Mouse (Mus musculus): Measurements from ENCODE around the gene Faxc. TPM values are rescaled to one million over a fixed set of nuclear protein-coding genes. Genes with fewer than 3 reads are reported as not detected.
A peak's percentile ranks its signal among the peaks of the same experiment; 100 is the strongest.

The Faxc gene
- polyA plus RNA-seq, 1 experiment from 2014 or later, result 31.1 TPM

- ATAC-seq (ENCODE audit: insufficient read depth, low FRiP score, low TSS enrichment) (no peak), DNase-seq (ENCODE audit: low spot score) (peak; percentile 46)
- H3K4me2 ChIP-seq (ENCODE audit: low read depth), result no peak overlapping the region
- WGBS, result 46% methylated on average over 6 of the region's 6 CpGs
- no peaks in the 10 kb centered on the region for H3K9me3 ChIP-seq (ENCODE audit: control insufficient read depth, low read length)
- H3K4me3 ChIP-seq (ENCODE audit: low read depth, low read length), result no peak overlapping the region
- no peak overlapping the region for H3K9ac ChIP-seq (ENCODE audit: low read length)
- H3K27ac ChIP-seq (ENCODE audit: low read depth, low read length), result no peak overlapping the region
- H3K27me3 ChIP-seq (ENCODE audit: control insufficient read depth, insufficient read depth, low read length), result no peaks in the 10 kb centered on the region
- no peaks in the 10 kb centered on the region for H3K36me3 ChIP-seq (ENCODE audit: control insufficient read depth, insufficient read depth, low read length)
- no peaks in the 10 kb centered on the region for H3K4me1 ChIP-seq (ENCODE audit: control insufficient read depth, insufficient read depth, low read length)
Observed at GRCm38 (mm10) chr4:21951444-21951843, 20.3 kb downstream of the Faxc start.

GRCm38 (mm10) chr4:21952255-21952654, 21.1 kb downstream of the Faxc start:
- no peak overlapping the region for H3K9ac ChIP-seq (ENCODE audit: low read length)
- ATAC-seq (ENCODE audit: insufficient read depth, low FRiP score, low TSS enrichment), result no peak

DNA sequence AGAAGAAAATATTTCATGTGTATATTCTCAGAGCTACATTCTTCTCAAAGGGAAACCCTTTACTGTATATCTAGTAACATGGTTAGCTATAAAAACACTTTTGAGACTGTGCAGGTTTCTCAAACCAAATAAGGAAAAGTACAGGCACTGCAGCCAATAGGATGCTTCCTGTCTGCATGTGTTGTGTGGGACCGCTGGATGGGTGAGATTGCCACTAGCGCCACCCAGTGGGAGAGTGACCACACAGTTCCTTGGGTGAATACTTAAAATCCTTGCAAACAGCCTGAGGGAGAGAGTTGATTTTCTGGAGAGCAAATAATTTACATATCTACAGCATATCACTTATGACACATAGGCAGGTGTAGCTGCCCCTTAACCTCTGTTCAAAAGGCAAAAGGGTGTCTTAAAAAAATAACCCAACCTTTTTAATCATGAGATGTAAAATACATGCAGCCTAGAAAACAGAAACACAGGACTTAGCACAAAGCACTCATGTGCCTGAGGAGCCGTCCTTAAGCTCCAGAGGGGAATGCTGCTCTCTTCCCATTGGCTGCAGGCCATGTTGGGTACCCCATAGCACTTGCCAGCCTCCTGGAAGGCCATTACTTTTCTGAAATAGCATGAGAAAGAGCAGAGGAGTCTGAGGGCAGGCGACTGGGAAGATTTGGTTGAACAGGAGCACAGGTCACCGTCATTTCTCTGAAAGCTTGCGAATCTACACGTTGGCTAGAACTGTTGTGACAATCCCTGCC, 26.6 kb downstream of the Faxc start:
- Histone ChIP-seq H3K27ac (ENCODE audit: low read depth, low read length) (no peak overlapping the region), H3K27me3 (ENCODE audit: control insufficient read depth, insufficient read depth, low read length) (no peaks in the 10 kb centered on the region), H3K4me2 (ENCODE audit: low read depth) (no peak overlapping the region), H3K9ac (ENCODE audit: low read length) (no peak overlapping the region), H3K36me3 (ENCODE audit: control insufficient read depth, insufficient read depth, low read length) (no peaks in the 10 kb centered on the region), H3K4me3 (ENCODE audit: low read depth, low read length) (no peak overlapping the region), H3K4me1 (ENCODE audit: control insufficient read depth, insufficient read depth, low read length) (no peaks in the 10 kb centered on the region), H3K9me3 (ENCODE audit: control insufficient read depth, low read length) (no peaks in the 10 kb centered on the region)
- WGBS, result 57% methylated on average over 7 of the region's 7 CpGs
- peak; percentile 61; the same call in 1 of the 2 replicates for ATAC-seq (ENCODE audit: insufficient read depth, low FRiP score, low TSS enrichment)
- DNase-seq (ENCODE audit: low spot score), result peak; percentile 64

More at GRCm38 (mm10) chr4:21952255-21952654, 21.1 kb downstream of the Faxc start:
- no peak overlapping the region for H3K4me2 ChIP-seq (ENCODE audit: low read depth)
- no peaks in the 10 kb centered on the region for H3K27me3 ChIP-seq (ENCODE audit: control insufficient read depth, insufficient read depth, low read length)
- no peak for DNase-seq (ENCODE audit: low spot score)
- no peak overlapping the region for H3K4me3 ChIP-seq (ENCODE audit: low read depth, low read length)
- H3K9me3 ChIP-seq (ENCODE audit: control insufficient read depth, low read length), result no peaks in the 10 kb centered on the region
- H3K4me1 ChIP-seq (ENCODE audit: control insufficient read depth, insufficient read depth, low read length), result no peaks in the 10 kb centered on the region
- H3K27ac ChIP-seq (ENCODE audit: low read depth, low read length), result no peak overlapping the region
- WGBS, result 76% methylated on average over 2 of the region's 2 CpGs
- H3K36me3 ChIP-seq (ENCODE audit: control insufficient read depth, insufficient read depth, low read length), result no peaks in the 10 kb centered on the region

- Histone ChIP-seq H3K27ac (ENCODE audit: low read depth, low read length) (no peak overlapping the region), H3K4me3 (ENCODE audit: low read depth, low read length) (no peak overlapping the region), H3K4me1 (ENCODE audit: control insufficient read depth, insufficient read depth, low read length) (no peaks in the 10 kb centered on the region), H3K9ac (ENCODE audit: low read length) (no peak overlapping the region), H3K9me3 (ENCODE audit: control insufficient read depth, low read length) (no peaks in the 10 kb centered on the region), H3K4me2 (ENCODE audit: low read depth) (no peak overlapping the region), H3K27me3 (ENCODE audit: control insufficient read depth, insufficient read depth, low read length) (no peaks in the 10 kb centered on the region), H3K36me3 (ENCODE audit: control insufficient read depth, insufficient read depth, low read length) (no peaks in the 10 kb centered on the region; the same call in 1 of the 2 replicates)
- WGBS, result 75% methylated on average over 1 of the region's 1 CpGs
- no peak for DNase-seq (ENCODE audit: low spot score)
- no peak for ATAC-seq (ENCODE audit: insufficient read depth, low FRiP score, low TSS enrichment)
Observed at GRCm38 (mm10) chr4:21971949-21972348, 40.8 kb downstream of the Faxc start.

GRCm38 (mm10) chr4:21974126-21974525, 43.0 kb downstream of the Faxc start:
- H3K9me3 ChIP-seq (ENCODE audit: control insufficient read depth, low read length), result no peaks in the 10 kb centered on the region
- no peak overlapping the region for H3K27ac ChIP-seq (ENCODE audit: low read depth, low read length)
- DNase-seq (ENCODE audit: low spot score) (no peak), ATAC-seq (ENCODE audit: insufficient read depth, low FRiP score, low TSS enrichment) (no peak)
- WGBS, result 69% methylated on average over 3 of the region's 3 CpGs
- H3K4me1 ChIP-seq (ENCODE audit: control insufficient read depth, insufficient read depth, low read length), result no peaks in the 10 kb centered on the region
- no peak overlapping the region for H3K4me3 ChIP-seq (ENCODE audit: low read depth, low read length)
- no peak overlapping the region for H3K4me2 ChIP-seq (ENCODE audit: low read depth)
- H3K9ac ChIP-seq (ENCODE audit: low read length), result no peak overlapping the region
- no peaks in the 10 kb centered on the region; the same call in 1 of the 2 replicates for H3K36me3 ChIP-seq (ENCODE audit: control insufficient read depth, insufficient read depth, low read length)
- H3K27me3 ChIP-seq (ENCODE audit: control insufficient read depth, insufficient read depth, low read length), result no peaks in the 10 kb centered on the region

- 71% methylated on average over 4 of the region's 4 CpGs for WGBS
- Histone ChIP-seq H3K27me3 (ENCODE audit: control insufficient read depth, insufficient read depth, low read length) (no peaks in the 10 kb centered on the region), H3K4me3 (ENCODE audit: low read depth, low read length) (no peak overlapping the region), H3K4me1 (ENCODE audit: control insufficient read depth, insufficient read depth, low read length) (no peaks in the 10 kb centered on the region), H3K4me2 (ENCODE audit: low read depth) (no peak overlapping the region), H3K9me3 (ENCODE audit: control insufficient read depth, low read length) (no peaks in the 10 kb centered on the region), H3K36me3 (ENCODE audit: control insufficient read depth, insufficient read depth, low read length) (no peaks in the 10 kb centered on the region), H3K9ac (ENCODE audit: low read length) (no peak overlapping the region), H3K27ac (ENCODE audit: low read depth, low read length) (no peak overlapping the region)
- ATAC-seq (ENCODE audit: insufficient read depth, low FRiP score, low TSS enrichment) (no peak), DNase-seq (ENCODE audit: low spot score) (no peak)
Observed at GRCm38 (mm10) chr4:21980471-21980870, 49.3 kb downstream of the Faxc start.

DNA sequence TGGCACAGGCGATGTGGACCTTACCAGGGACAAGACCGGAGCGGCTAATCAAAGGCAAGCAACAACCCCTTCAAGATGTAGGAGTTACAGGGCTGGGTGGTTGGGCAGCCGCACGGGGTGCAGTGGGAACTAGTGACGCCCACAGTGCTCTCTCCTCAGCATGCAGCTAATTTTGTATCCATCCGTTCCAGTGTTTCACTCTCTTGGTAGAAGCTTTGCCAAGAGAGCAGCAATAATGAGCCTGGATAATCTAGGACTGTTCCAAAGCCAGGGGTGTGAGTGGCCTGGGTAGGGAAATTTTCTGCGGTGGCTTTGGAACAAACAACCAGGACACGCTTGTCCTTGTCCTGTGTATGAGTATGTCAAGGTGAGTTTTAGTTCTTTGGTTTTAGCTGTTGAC, 51.3 kb downstream of the Faxc start:
- no peak overlapping the region for H3K4me3 ChIP-seq (ENCODE audit: low read depth, low read length)
- ATAC-seq (ENCODE audit: insufficient read depth, low FRiP score, low TSS enrichment), result no peak
- WGBS, result 94% methylated on average over 9 of the region's 9 CpGs

GRCm38 (mm10) chr4:21986857-21987256, 55.7 kb downstream of the Faxc start:
- no peak overlapping the region for H3K27ac ChIP-seq (ENCODE audit: low read depth, low read length)
- no peak for DNase-seq (ENCODE audit: low spot score)

More for the DNA sequence above, 51.3 kb downstream of the Faxc start:
- H3K9me3 ChIP-seq (ENCODE audit: control insufficient read depth, low read length), result no peaks in the 10 kb centered on the region
- H3K27ac ChIP-seq (ENCODE audit: low read depth, low read length), result no peak overlapping the region
- no peak overlapping the region for H3K4me2 ChIP-seq (ENCODE audit: low read depth)
- no peaks in the 10 kb centered on the region for H3K36me3 ChIP-seq (ENCODE audit: control insufficient read depth, insufficient read depth, low read length)
- H3K9ac ChIP-seq (ENCODE audit: low read length), result no peak overlapping the region
- no peak for DNase-seq (ENCODE audit: low spot score)
- H3K27me3 ChIP-seq (ENCODE audit: control insufficient read depth, insufficient read depth, low read length), result no peaks in the 10 kb centered on the region
- H3K4me1 ChIP-seq (ENCODE audit: control insufficient read depth, insufficient read depth, low read length), result no peaks in the 10 kb centered on the region

GRCm38 (mm10) chr4:21987460-21987859, 56.3 kb downstream of the Faxc start:
- Histone ChIP-seq H3K27ac (ENCODE audit: low read depth, low read length) (no peak overlapping the region), H3K4me1 (ENCODE audit: control insufficient read depth, insufficient read depth, low read length) (no peaks in the 10 kb centered on the region), H3K4me3 (ENCODE audit: low read depth, low read length) (no peak overlapping the region), H3K27me3 (ENCODE audit: control insufficient read depth, insufficient read depth, low read length) (no peaks in the 10 kb centered on the region), H3K9ac (ENCODE audit: low read length) (no peak overlapping the region), H3K36me3 (ENCODE audit: control insufficient read depth, insufficient read depth, low read length) (no peaks in the 10 kb centered on the region), H3K9me3 (ENCODE audit: control insufficient read depth, low read length) (no peaks in the 10 kb centered on the region), H3K4me2 (ENCODE audit: low read depth) (no peak overlapping the region)
- ATAC-seq (ENCODE audit: insufficient read depth, low FRiP score, low TSS enrichment) (no peak), DNase-seq (ENCODE audit: low spot score) (no peak)
- 90% methylated on average over 10 of the region's 10 CpGs for WGBS

More at GRCm38 (mm10) chr4:21986857-21987256, 55.7 kb downstream of the Faxc start:
- H3K4me3 ChIP-seq (ENCODE audit: low read depth, low read length), result no peak overlapping the region
- no peaks in the 10 kb centered on the region for H3K9me3 ChIP-seq (ENCODE audit: control insufficient read depth, low read length)
- H3K4me2 ChIP-seq (ENCODE audit: low read depth), result no peak overlapping the region
- no peak overlapping the region for H3K9ac ChIP-seq (ENCODE audit: low read length)
- ATAC-seq (ENCODE audit: insufficient read depth, low FRiP score, low TSS enrichment), result no peak
- H3K36me3 ChIP-seq (ENCODE audit: control insufficient read depth, insufficient read depth, low read length), result no peaks in the 10 kb centered on the region
- WGBS, result 88% methylated on average over 8 of the region's 8 CpGs
- no peaks in the 10 kb centered on the region for H3K4me1 ChIP-seq (ENCODE audit: control insufficient read depth, insufficient read depth, low read length)
- H3K27me3 ChIP-seq (ENCODE audit: control insufficient read depth, insufficient read depth, low read length), result no peaks in the 10 kb centered on the region
